Mouse (Mus musculus) right cerebral cortex, adult 2 months (tissue): Measurements from ENCODE around the gene Ttc28.

Source experiments
- DNase-seq, 2 experiments: peaks; one replicate each; pipeline ENCODE4 v3.0.0; 2021 to 2022; ENCODE audit warnings: low spot score in 2 of 2

Ttc28 gene

GRCm38 (mm10) chr5:111335939-111336691, 456.5 kb downstream of the Ttc28 start:
- no peak for DNase-seq
